Mouse (Mus musculus): ENCODE results near the gene Zc3hc1. TPM values are rescaled to one million over a fixed set of nuclear protein-coding genes. Genes with fewer than 3 reads are reported as not detected.
"Not testable (repeated sequence)": the region's sequence is repeated elsewhere in the genome, so short reads cannot be mapped to it uniquely, and the experiment has no call there.

Zc3hc1 gene
- polyA plus RNA-seq, 1 experiment from 2014 or later, result 33.4 TPM

DNA sequence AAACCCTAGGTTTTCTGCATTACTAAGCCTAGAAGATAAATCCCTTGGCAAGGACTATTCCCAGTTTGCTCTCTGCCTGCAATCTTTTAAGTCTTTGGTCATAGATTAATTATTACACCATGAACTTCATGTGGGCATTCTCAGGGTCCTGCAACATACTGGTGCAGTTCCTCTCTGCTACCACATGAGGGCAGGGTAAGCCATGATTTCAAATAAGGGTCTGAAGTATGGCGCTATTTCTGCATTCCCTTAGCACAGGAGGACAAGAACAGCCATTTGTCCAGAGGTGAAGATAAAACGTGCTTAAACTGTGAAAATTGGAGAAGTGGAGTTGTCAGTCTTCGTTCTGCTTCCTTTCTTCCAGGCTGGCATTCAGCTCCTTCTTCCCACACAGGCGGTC lies 12.6 kb upstream of the Zc3hc1 start:
- WGBS (ENCODE audit: insufficient replicate concordance), result 20% methylated on average over 4 of the region's 4 CpGs

GRCm38 (mm10) chr6:30402091-30402491 lies 11.3 kb upstream of the Zc3hc1 start:
- peak overlapping the region; percentile 78 for H3K4me2 ChIP-seq
- ATAC-seq (ENCODE audit: low read depth) (peak; percentile 53), DNase-seq (no peak)
- WGBS (ENCODE audit: insufficient replicate concordance), result 1% methylated on average over 29 of the region's 29 CpGs
- no peaks in the 10 kb centered on the region for H3K9me3 ChIP-seq (replicated peaks)
- H3K36me3 ChIP-seq, result no peaks in the 10 kb centered on the region
- peak overlapping the region; percentile 96 for H3K4me3 ChIP-seq (replicated peaks)
- H3K27ac ChIP-seq, result peak overlapping the region; percentile 88
- H3K9ac ChIP-seq, result peak overlapping the region; percentile 96
- peaks cover 25% of the 10 kb centered on the region for H3K4me1 ChIP-seq (replicated peaks)
- H3K27me3 ChIP-seq, result no peaks in the 10 kb centered on the region

More for the DNA sequence above, 12.6 kb upstream of the Zc3hc1 start:
- H3K9me3 ChIP-seq (replicated peaks), result no peaks in the 10 kb centered on the region
- H3K9ac ChIP-seq, result no peak overlapping the region
- no peak overlapping the region for H3K27ac ChIP-seq
- H3K27me3 ChIP-seq, result no peaks in the 10 kb centered on the region
- peak overlapping the region; percentile 31; the same call in 1 of the 2 replicates for H3K4me3 ChIP-seq (replicated peaks)
- H3K4me1 ChIP-seq (replicated peaks), result peaks cover 25% of the 10 kb centered on the region
- H3K4me2 ChIP-seq, result peak overlapping the region; percentile 55
- DNase-seq (peak; percentile 52), ATAC-seq (ENCODE audit: low read depth) (no peak)
- H3K36me3 ChIP-seq, result no peaks in the 10 kb centered on the region

- H3K27ac ChIP-seq, result peak within 1 kb of the TSS; percentile 88
- H3K9me3 ChIP-seq (replicated peaks), result no peaks in the 10 kb centered on the region
- peak; percentile 98 for DNase-seq
- peak within 1 kb of the TSS; percentile 78 for H3K4me2 ChIP-seq
- H3K27me3 ChIP-seq, result no peaks in the 10 kb centered on the region
- peak within 1 kb of the TSS; percentile 96 for H3K9ac ChIP-seq
- ATAC-seq (ENCODE audit: low read depth), result peak; percentile 99
- WGBS (ENCODE audit: insufficient replicate concordance), result under 1% methylated on average over 41 of the region's 41 CpGs
- H3K4me3 ChIP-seq (replicated peaks), result peak within 1 kb of the TSS; percentile 96
- H3K36me3 ChIP-seq, result no peaks in the 10 kb centered on the region
- peaks cover 24% of the 10 kb centered on the region for H3K4me1 ChIP-seq (replicated peaks)
Measured at GRCm38 (mm10) chr6:30401308-30402015, 10.6 kb upstream of the Zc3hc1 start, which contains the start of gene Klhdc10. Gene Klhdc10 (plus strand): TSS chr6:30401868.

GRCm38 (mm10) chr6:30400716-30401115 lies 9.9 kb upstream of the Zc3hc1 start:
- Histone ChIP-seq H3K4me1 (replicated peaks) (peaks cover 22% of the 10 kb centered on the region), H3K36me3 (no peaks in the 10 kb centered on the region), H3K27me3 (no peaks in the 10 kb centered on the region), H3K4me3 (replicated peaks) (peak overlapping the region; percentile 96), H3K4me2 (peak overlapping the region; percentile 78), H3K27ac (peak overlapping the region; percentile 83; the same call in 1 of the 2 replicates), H3K9ac (peak overlapping the region; percentile 96), H3K9me3 (replicated peaks) (no peaks in the 10 kb centered on the region)
- DNase-seq, result no peak
- no peak for ATAC-seq (ENCODE audit: low read depth)
- 9% methylated on average over 7 of the region's 7 CpGs for WGBS (ENCODE audit: insufficient replicate concordance)

GRCm38 (mm10) chr6:30400146-30400545 lies 9.3 kb upstream of the Zc3hc1 start:
- Histone ChIP-seq H3K4me2 (peak overlapping the region; percentile 78; the same call in 1 of the 2 replicates), H3K9me3 (replicated peaks) (no peaks in the 10 kb centered on the region), H3K27me3 (no peaks in the 10 kb centered on the region), H3K9ac (no peak overlapping the region), H3K4me1 (replicated peaks) (peaks cover 20% of the 10 kb centered on the region), H3K4me3 (replicated peaks) (no peak overlapping the region), H3K36me3 (no peaks in the 10 kb centered on the region), H3K27ac (peak overlapping the region; percentile 15; the same call in 1 of the 2 replicates)
- no peak for ATAC-seq (ENCODE audit: low read depth)
- 72% methylated on average over 5 of the region's 5 CpGs for WGBS (ENCODE audit: insufficient replicate concordance)
- DNase-seq, result no peak

GRCm38 (mm10) chr6:30391996-30392395 lies 1.2 kb upstream of the Zc3hc1 start:
- Histone ChIP-seq H3K4me1 (replicated peaks) (peaks cover 12% of the 10 kb centered on the region), H3K9ac (no peak overlapping the region), H3K27ac (no peak overlapping the region), H3K4me2 (no peak overlapping the region), H3K27me3 (no peaks in the 10 kb centered on the region), H3K4me3 (replicated peaks) (no peak overlapping the region), H3K9me3 (replicated peaks) (no peaks in the 10 kb centered on the region), H3K36me3 (peaks cover 4% of the 10 kb centered on the region)
- DNase-seq (no peak), ATAC-seq (ENCODE audit: low read depth) (no peak)
- 79% methylated on average over 7 of the region's 7 CpGs for WGBS (ENCODE audit: insufficient replicate concordance)

- H3K4me3 ChIP-seq (replicated peaks), result peak overlapping the region; percentile 83
- peaks cover 20% of the 10 kb centered on the region for H3K36me3 ChIP-seq
- not testable (repeated sequence) for H3K27me3 ChIP-seq; DNase-seq; H3K27ac ChIP-seq; H3K9me3 ChIP-seq (replicated peaks); ATAC-seq (ENCODE audit: low read depth)
- H3K9ac ChIP-seq, result peak overlapping the region; percentile 85
- whole genome bisulfite sequencing (ENCODE audit: insufficient replicate concordance), result 14% methylated on average over 4 of the region's 4 CpGs
- H3K4me1 ChIP-seq (replicated peaks), result peaks cover 12% of the 10 kb centered on the region
- H3K4me2 ChIP-seq, result peak overlapping the region; percentile 70
Measured at GRCm38 (mm10) chr6:30390271-30390670, 557 bp downstream of the Zc3hc1 start.

- Histone ChIP-seq H3K9me3 (replicated peaks) (no peaks in the 10 kb centered on the region), H3K27me3 (no peaks in the 10 kb centered on the region), H3K27ac (no peak overlapping the region), H3K4me1 (replicated peaks) (0 out of 2 replicates have a peak, but pooled peaks cover 4% of the 10 kb centered on the region), H3K36me3 (peaks cover 86% of the 10 kb centered on the region), H3K9ac (no peak overlapping the region), H3K4me3 (replicated peaks) (no peak overlapping the region), H3K4me2 (no peak overlapping the region)
- WGBS (ENCODE audit: insufficient replicate concordance), result 69% methylated on average over 3 of the region's 3 CpGs
- DNase-seq (no peak), ATAC-seq (ENCODE audit: low read depth) (no peak)
Measured at GRCm38 (mm10) chr6:30381116-30381515, 9.7 kb downstream of the Zc3hc1 start.

DNA sequence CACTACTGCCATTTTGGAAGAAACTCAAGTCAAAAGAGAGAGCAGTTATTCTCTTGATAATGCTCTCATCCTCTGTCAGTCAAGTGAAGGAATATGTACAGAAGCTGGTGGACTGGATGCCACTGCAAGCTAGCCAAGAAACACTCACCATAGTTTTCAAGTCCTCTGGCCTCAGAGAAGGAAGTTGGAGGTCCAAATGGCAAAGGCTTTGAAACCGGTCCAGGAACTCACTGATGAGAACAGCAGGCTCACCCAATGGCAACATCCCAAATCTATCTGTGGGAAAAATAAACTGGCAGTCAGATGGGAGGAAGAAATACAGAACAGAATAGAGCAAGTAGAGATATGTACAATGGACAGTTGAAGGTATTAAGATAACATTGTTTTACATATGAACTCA lies 15.0 kb downstream of the Zc3hc1 start:
- Histone ChIP-seq H3K9ac (no peak overlapping the region), H3K4me1 (replicated peaks) (no peaks in the 10 kb centered on the region), H3K27me3 (no peaks in the 10 kb centered on the region), H3K4me3 (replicated peaks) (no peak overlapping the region), H3K4me2 (no peak overlapping the region), H3K27ac (no peak overlapping the region), H3K36me3 (peaks cover 89% of the 10 kb centered on the region), H3K9me3 (replicated peaks) (no peaks in the 10 kb centered on the region)
- ATAC-seq (ENCODE audit: low read depth) (no peak), DNase-seq (no peak)
- 62% methylated on average over 1 of the region's 1 CpGs for WGBS (ENCODE audit: insufficient replicate concordance)

- no peak for DNase-seq
- H3K36me3 ChIP-seq, result peaks cover 89% of the 10 kb centered on the region
Measured at GRCm38 (mm10) chr6:30374731-30375510, 15.9 kb downstream of the Zc3hc1 start.

DNA sequence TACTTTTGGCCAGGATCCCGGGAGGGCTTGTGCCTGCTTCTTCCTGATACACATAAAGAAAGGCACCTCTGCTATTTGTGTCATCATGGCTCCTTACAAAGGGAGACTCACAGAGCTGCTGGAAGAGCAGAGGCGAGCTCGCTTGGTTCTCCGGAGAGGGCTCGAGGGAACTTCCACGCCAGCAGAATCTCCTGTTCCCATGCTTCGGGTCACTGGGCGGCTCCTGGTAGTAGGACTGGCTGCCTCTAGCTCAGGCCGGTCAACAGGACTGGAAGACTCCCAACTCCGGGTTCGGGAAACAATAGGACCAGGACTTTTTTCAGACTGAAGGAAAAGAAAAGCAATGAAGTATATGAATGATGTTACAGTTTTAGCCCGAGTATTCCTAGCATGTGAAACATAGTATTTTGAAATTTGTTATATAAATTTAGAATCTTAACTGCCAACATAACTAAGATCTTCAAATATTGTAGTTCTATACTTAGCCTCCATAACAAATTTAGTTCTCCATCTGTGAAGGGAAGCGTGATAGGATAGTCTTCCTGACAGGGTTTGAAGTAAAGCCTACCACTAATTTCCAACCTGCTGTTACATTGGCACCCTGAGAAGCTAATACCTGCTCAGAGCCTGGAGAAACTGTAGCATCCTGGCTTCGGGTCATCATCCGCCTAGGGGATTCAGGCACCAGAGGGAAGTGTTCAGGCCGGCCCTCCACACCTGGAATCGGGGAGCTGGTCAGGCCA lies 18.0 kb downstream of the Zc3hc1 start:
- no peak overlapping the region for H3K9ac ChIP-seq
- 85% methylated on average over 17 of the region's 17 CpGs for WGBS (ENCODE audit: insufficient replicate concordance)
- no peak for DNase-seq
- H3K4me2 ChIP-seq, result no peak overlapping the region
- H3K4me3 ChIP-seq (replicated peaks), result no peak overlapping the region
- H3K9me3 ChIP-seq (replicated peaks), result no peaks in the 10 kb centered on the region
- ATAC-seq (ENCODE audit: low read depth), result no peak
- no peaks in the 10 kb centered on the region for H3K4me1 ChIP-seq (replicated peaks)
- H3K36me3 ChIP-seq, result peaks cover 95% of the 10 kb centered on the region
- no peak overlapping the region for H3K27ac ChIP-seq
- H3K27me3 ChIP-seq, result no peaks in the 10 kb centered on the region

More at GRCm38 (mm10) chr6:30374731-30375510, 15.9 kb downstream of the Zc3hc1 start:
- Histone ChIP-seq H3K9ac (no peak overlapping the region), H3K27me3 (no peaks in the 10 kb centered on the region), H3K27ac (no peak overlapping the region), H3K4me2 (no peak overlapping the region), H3K9me3 (replicated peaks) (no peaks in the 10 kb centered on the region), H3K4me3 (replicated peaks) (no peak overlapping the region), H3K4me1 (replicated peaks) (no peaks in the 10 kb centered on the region)
- no peak for ATAC-seq (ENCODE audit: low read depth)
- WGBS (ENCODE audit: insufficient replicate concordance), result 85% methylated on average over 16 of the region's 16 CpGs
